12 mouse cellular contexts compared by ENCODE assay signal in genomic region chr9:37367301-37368080, GRCm38 (mm10). TPM values are rescaled to one million over a fixed set of nuclear protein-coding genes. Genes with fewer than 3 reads are reported as not detected.
DNase-seq lines count a peak whose midpoint lies in the region; ATAC-seq lines count a peak whose summit lies in the region.
"Had no signal": no experiment of that assay in that cellular context is flagged by ENCODE, and none has a peak within 500 bp of the region (broad histone marks: within the 10 kb centered on the region; RNA-seq: fewer than 3 reads in every experiment).

Gene Hepacam, plus strand, starts transcription at chr9:37367351.

- intact Hi-C loops in left cerebral cortex, postnatal 36 days (cut with DNase I): no loop called here

- H3K4me3 ChIP-seq in hindbrain, embryonic 14.5 days (replicated peaks; ENCODE audit: low read length): no peak within 1 kb of the TSS; the same call in 1 of the 2 replicates
- no peak within 1 kb of the TSS for H3K4me3 ChIP-seq in hindbrain, embryonic 12.5 days
- no peak within 1 kb of the TSS for H3K4me3 ChIP-seq in brown adipose tissue, adult 24 weeks (ENCODE audit: insufficient read depth, low read depth, low read length)
- H3K4me3 ChIP-seq in hindbrain, embryonic 16.5 days (ENCODE audit: low read length): peak within 1 kb of the TSS; percentile 31
- no peak within 1 kb of the TSS for H3K4me3 ChIP-seq in kidney, embryonic 14.5 days (ENCODE audit: low read length)
- H3K4me3 ChIP-seq: liver, embryonic 13.5 days had no signal

- no peaks in the 10 kb centered on the region for H3K4me1 ChIP-seq in hindbrain, embryonic 14.5 days (replicated peaks; ENCODE audit: control insufficient read depth, insufficient read depth, low read length)
- H3K4me1 ChIP-seq in hindbrain, embryonic 12.5 days: no peaks in the 10 kb centered on the region
- H3K4me1 ChIP-seq in brown adipose tissue, adult 24 weeks (ENCODE audit: control insufficient read depth, insufficient read depth, insufficient read length, low read length): peaks cover 2% of the 10 kb centered on the region; the same call in 1 of the 2 replicates
- no peaks in the 10 kb centered on the region for H3K4me1 ChIP-seq in hindbrain, embryonic 16.5 days (ENCODE audit: control insufficient read depth, insufficient read depth, low read depth, low read length)
- H3K4me1 ChIP-seq in kidney, embryonic 14.5 days (ENCODE audit: control insufficient read depth, insufficient read depth, low read length): 0 out of 2 replicates have a peak, but pooled peaks cover 4% of the 10 kb centered on the region
- H3K4me1 ChIP-seq: liver, embryonic 13.5 days had no signal

- DNase-seq in hindbrain, embryonic 14.5 days (ENCODE audit: low spot score): no peak
- DNase-seq in left cerebral cortex, postnatal 36 days (ENCODE audit: low spot score in 2 of 2): no peak
- DNase-seq in spleen, adult 12 weeks (ENCODE audit: low spot score): no peak
- DNase-seq: adrenal gland, adult 2 months; gastrocnemius, postnatal 10 days; liver, embryonic 13.5 days had no signal

- peak within 1 kb of the TSS; percentile 65 for H3K27ac ChIP-seq in hindbrain, embryonic 14.5 days
- no peak within 1 kb of the TSS for H3K27ac ChIP-seq in hindbrain, embryonic 12.5 days
- peak within 1 kb of the TSS; percentile 23 for H3K27ac ChIP-seq in brown adipose tissue, adult 24 weeks (replicated peaks; ENCODE audit: low read depth, low read length)
- peak within 1 kb of the TSS; percentile 80 for H3K27ac ChIP-seq in hindbrain, embryonic 16.5 days (ENCODE audit: low read depth, low read length)
- H3K27ac ChIP-seq in kidney, embryonic 14.5 days (ENCODE audit: low read depth, low read length): no peak within 1 kb of the TSS
- H3K27ac ChIP-seq: liver, embryonic 13.5 days had no signal

- H3K4me2 ChIP-seq in hindbrain, embryonic 14.5 days (replicated peaks): peak within 1 kb of the TSS; percentile 30; the same call in 1 of the 2 replicates
- no peak within 1 kb of the TSS for H3K4me2 ChIP-seq in hindbrain, embryonic 12.5 days (replicated peaks)
- H3K4me2 ChIP-seq in hindbrain, embryonic 16.5 days (ENCODE audit: low read length): no peak within 1 kb of the TSS
- H3K4me2 ChIP-seq in kidney, embryonic 14.5 days (replicated peaks; ENCODE audit: low read depth, low read length): no peak within 1 kb of the TSS
- H3K4me2 ChIP-seq: liver, embryonic 13.5 days had no signal

- no peaks in the 10 kb centered on the region for H3K27me3 ChIP-seq in hindbrain, embryonic 14.5 days (ENCODE audit: control insufficient read depth, insufficient read depth, low read length)
- H3K27me3 ChIP-seq in hindbrain, embryonic 12.5 days: no peaks in the 10 kb centered on the region
- H3K27me3 ChIP-seq in hindbrain, embryonic 16.5 days (replicated peaks; ENCODE audit: control insufficient read depth, insufficient read depth, low read length): no peaks in the 10 kb centered on the region
- H3K27me3 ChIP-seq in kidney, embryonic 14.5 days (ENCODE audit: control insufficient read depth, insufficient read depth, low read length): peaks cover 3% of the 10 kb centered on the region; the same call in 1 of the 2 replicates
- H3K27me3 ChIP-seq: liver, embryonic 13.5 days had no signal

- WGBS in hindbrain, embryonic 14.5 days: 81% methylated on average over 17 of the region's 17 CpGs
- WGBS in hindbrain, embryonic 12.5 days: 82% methylated on average over 17 of the region's 17 CpGs
- WGBS in hindbrain, embryonic 16.5 days: 71% methylated on average over 17 of the region's 17 CpGs
- WGBS in kidney, embryonic 14.5 days: 86% methylated on average over 17 of the region's 17 CpGs

- no peaks in the 10 kb centered on the region for H3K9me3 ChIP-seq in hindbrain, embryonic 14.5 days (ENCODE audit: control insufficient read depth, low read length)
- no peaks in the 10 kb centered on the region for H3K9me3 ChIP-seq in hindbrain, embryonic 12.5 days (replicated peaks)
- H3K9me3 ChIP-seq in hindbrain, embryonic 16.5 days (ENCODE audit: control insufficient read depth, low read length): no peaks in the 10 kb centered on the region
- no peaks in the 10 kb centered on the region for H3K9me3 ChIP-seq in kidney, embryonic 14.5 days (ENCODE audit: control insufficient read depth, low read length)
- H3K9me3 ChIP-seq: liver, embryonic 13.5 days had no signal

- peak; percentile 76; the same call in 1 of the 2 replicates for ATAC-seq in hindbrain, embryonic 14.5 days (ENCODE audit: low FRiP score)
- ATAC-seq in hindbrain, embryonic 12.5 days (ENCODE audit: low FRiP score): no peak
- ATAC-seq in hindbrain, embryonic 16.5 days: peak; percentile 95
- ATAC-seq in kidney, embryonic 14.5 days (ENCODE audit: low FRiP score, low TSS enrichment): no peak

- H3K9ac ChIP-seq in hindbrain, embryonic 14.5 days: no peak within 1 kb of the TSS
- H3K9ac ChIP-seq in hindbrain, embryonic 12.5 days: no peak within 1 kb of the TSS
- H3K9ac ChIP-seq in hindbrain, embryonic 16.5 days (ENCODE audit: low read depth, low read length): 0 out of 2 replicates have a peak within 1 kb of the TSS, but pooled peaks have one; percentile 1
- no peak within 1 kb of the TSS for H3K9ac ChIP-seq in kidney, embryonic 14.5 days (ENCODE audit: low read depth, low read length)
- H3K9ac ChIP-seq: liver, embryonic 13.5 days had no signal

- H3K36me3 ChIP-seq in hindbrain, embryonic 14.5 days (replicated peaks; ENCODE audit: control insufficient read depth, insufficient read depth): no peaks in the 10 kb centered on the region
- no peaks in the 10 kb centered on the region for H3K36me3 ChIP-seq in hindbrain, embryonic 12.5 days
- no peaks in the 10 kb centered on the region for H3K36me3 ChIP-seq in hindbrain, embryonic 16.5 days (ENCODE audit: control insufficient read depth, insufficient read depth, low read length)
- no peaks in the 10 kb centered on the region for H3K36me3 ChIP-seq in kidney, embryonic 14.5 days (ENCODE audit: control insufficient read depth, insufficient read depth, low read length)
- H3K36me3 ChIP-seq: liver, embryonic 13.5 days had no signal

RNA-seq across cellular contexts. Expression of gene Hepacam, which starts in this region (rescaled TPM):
- 16.8 and 18.5 TPM in 2 replicates for polyA plus RNA-seq in hindbrain, embryonic 14.5 days (2014; fragmentation: Nextera tagmentation; extraction: Ambion mirVana)
- polyA plus RNA-seq in hindbrain, embryonic 12.5 days (2016; fragmentation: Nextera tagmentation; extraction: Ambion mirVana): 0.26 and 0.36 TPM in 2 replicates
- not detected in 2 replicates for polyA plus RNA-seq in brown adipose tissue, adult 24 weeks (2012; ENCODE audit: insufficient read depth, insufficient read length, missing spikeins)
- 42.0 and 46.2 TPM in 2 replicates for polyA plus RNA-seq in hindbrain, embryonic 16.5 days (2015; fragmentation: Nextera tagmentation; extraction: Ambion mirVana)
- total RNA-seq in left cerebral cortex, postnatal 36 days (2021): 10 to 100 TPM; 62.8 to 64.3 TPM
- polyA plus RNA-seq in kidney, embryonic 14.5 days (2014; fragmentation: Nextera tagmentation; extraction: Ambion mirVana): not detected in 2 replicates
- total RNA-seq: megakaryocyte, adult 5-6 weeks had no signal
- polyA plus RNA-seq: intestine, embryonic 14.5 days had no signal

Comparison
In these comparisons a context has a peak if more than half of its experiments do, and no peak if none do; other contexts are left out.
1. RNA of gene Hepacam (polyA plus RNA-seq): 42.0 to 46.2 TPM in hindbrain, embryonic 16.5 days and 16.8 to 18.5 TPM in hindbrain, embryonic 14.5 days; 0.26 to 0.36 TPM in hindbrain, embryonic 12.5 days, not detected in kidney, embryonic 14.5 days and not detected in brown adipose tissue, adult 24 weeks; every median in the first group is over 10 times any median in the second.
2. ATAC-seq: peak in hindbrain, embryonic 14.5 days (single experiment) and hindbrain, embryonic 16.5 days (single experiment); none in hindbrain, embryonic 12.5 days (single experiment) and kidney, embryonic 14.5 days (single experiment).
3. H3K27ac ChIP-seq: peak in hindbrain, embryonic 14.5 days (single experiment), brown adipose tissue, adult 24 weeks (single experiment) and hindbrain, embryonic 16.5 days (single experiment); none in hindbrain, embryonic 12.5 days (single experiment) and kidney, embryonic 14.5 days (single experiment).